Mouse (Mus musculus) embryonic facial prominence, embryonic 15.5 days (tissue): ENCODE results near the gene Pde10a. TPM values are rescaled to one million over a fixed set of nuclear protein-coding genes. Genes with fewer than 3 reads are reported as not detected.

ENCODE experiments used
- ATAC-seq: fragments of 200-750 bp; cut with Nextera tagmentation; 2 replicates; pipeline ENCODE4 v1.8.0; 2017; ENCODE audit warnings: low read depth, moderate TSS enrichment; ENCODE audit not compliant: insufficient number of reproducible peaks, low FRiP score, low TSS enrichment
- H3K27ac ChIP-seq: fragments of 300-500 bp; sonication (generic); replicated peaks from 2 replicates; pipeline ENCODE4 v1.5.1; 2015; ENCODE audit warnings: mild to moderate bottlenecking, inconsistent platforms
- H3K27me3 ChIP-seq: fragments of 300-500 bp; sonication (generic); 2 replicates; pipeline ENCODE4 v1.6.1; 2015; ENCODE audit warnings: inconsistent platforms
- H3K36me3 ChIP-seq: fragments of 300-500 bp; sonication (generic); 2 replicates; pipeline ENCODE4 v1.6.1; 2015; ENCODE audit warnings: mild to moderate bottlenecking, inconsistent platforms
- H3K4me1 ChIP-seq: fragments of 300-500 bp; sonication (generic); 2 replicates; pipeline ENCODE4 v1.6.1; 2015; ENCODE audit warnings: inconsistent platforms
- H3K4me2 ChIP-seq: fragments of 300-500 bp; sonication (generic); replicated peaks from 2 replicates; pipeline ENCODE4 v1.6.1; 2015; ENCODE audit warnings: mild to moderate bottlenecking, inconsistent platforms
- H3K4me3 ChIP-seq: fragments of 300-500 bp; sonication (generic); replicated peaks from 2 replicates; pipeline ENCODE4 v1.5.1; 2015; ENCODE audit warnings: mild to moderate bottlenecking, inconsistent platforms
- H3K9ac ChIP-seq: fragments of 300-500 bp; sonication (generic); 2 replicates; pipeline ENCODE4 v1.6.1; 2015; ENCODE audit warnings: inconsistent platforms
- H3K9me3 ChIP-seq: fragments of 300-500 bp; sonication (generic); replicated peaks from 2 replicates; pipeline ENCODE4 v1.6.1; 2016; ENCODE audit warnings: inconsistent platforms
- WGBS: fragments of 180-500 bp; shearing (Covaris S2); methylation state at CpG from one replicate; pipeline ENCODE4 v1.1.7; 2015; 5-methylcytosine and 5-hydroxymethylcytosine counted together
- polyA plus RNA-seq: library from polyadenylated mRNA; unstranded; fragments of >200 nt; fragmentation: Nextera tagmentation; extraction: Ambion mirVana; gene quantifications from 2 replicates; pipeline ENCODE4 v1.2.1, GENCODE M21; 2015

Pde10a gene
- polyA plus RNA-seq, 1 experiment from 2014 or later = 3.0 TPM

- Histone ChIP-seq H3K4me2 (no peak overlapping the region), H3K4me1 (no peaks in the 10 kb centered on the region), H3K27ac (no peak overlapping the region), H3K4me3 (no peak overlapping the region), H3K9ac (no peak overlapping the region), H3K36me3 (no peaks in the 10 kb centered on the region), H3K27me3 (no peaks in the 10 kb centered on the region), H3K9me3 (no peaks in the 10 kb centered on the region)
- no peak for ATAC-seq
- WGBS = 74% methylated on average over 1 of the region's 1 CpGs
These were observed 352.9 kb downstream of the Pde10a start for GRCm38 (mm10) chr17:8878056-8878455.

GRCm38 (mm10) chr17:8881711-8882110 is 356.5 kb downstream of the Pde10a start:
- Histone ChIP-seq H3K9me3 (no peaks in the 10 kb centered on the region), H3K4me3 (no peak overlapping the region), H3K27ac (no peak overlapping the region), H3K4me1 (no peaks in the 10 kb centered on the region), H3K4me2 (no peak overlapping the region), H3K9ac (no peak overlapping the region), H3K36me3 (no peaks in the 10 kb centered on the region), H3K27me3 (no peaks in the 10 kb centered on the region)
- WGBS = 82% methylated on average over 6 of the region's 6 CpGs
- ATAC-seq = no peak

DNA sequence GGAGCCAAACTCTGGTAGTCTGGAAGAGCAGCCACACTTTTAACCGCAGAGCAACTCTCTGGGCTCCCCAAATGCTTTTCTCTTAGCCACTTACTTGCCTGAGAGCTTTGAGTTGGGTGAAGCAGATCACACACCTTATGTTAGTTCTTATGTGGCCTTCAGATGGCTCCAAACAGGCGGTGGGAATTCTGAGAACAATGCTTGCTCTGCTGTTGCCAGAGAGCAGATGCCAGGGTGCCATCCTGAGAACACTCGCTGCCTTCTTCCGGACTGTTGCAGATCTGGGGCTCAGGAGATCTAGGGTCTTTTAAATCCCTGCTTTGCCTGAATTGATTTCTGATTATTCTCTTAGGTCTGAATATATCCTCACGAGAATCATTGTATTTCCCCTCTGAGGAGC is 359.5 kb downstream of the Pde10a start:
- no peak overlapping the region for H3K4me2 ChIP-seq
- no peaks in the 10 kb centered on the region for H3K4me1 ChIP-seq
- H3K9me3 ChIP-seq = no peaks in the 10 kb centered on the region
- H3K27me3 ChIP-seq = no peaks in the 10 kb centered on the region
- H3K9ac ChIP-seq = no peak overlapping the region
- no peak overlapping the region for H3K27ac ChIP-seq
- H3K4me3 ChIP-seq = no peak overlapping the region
- H3K36me3 ChIP-seq = no peaks in the 10 kb centered on the region
- ATAC-seq = no peak
- 80% methylated on average over 5 of the region's 5 CpGs for WGBS

GRCm38 (mm10) chr17:8885830-8886229 is 360.7 kb downstream of the Pde10a start:
- Histone ChIP-seq H3K36me3 (no peaks in the 10 kb centered on the region), H3K4me1 (no peaks in the 10 kb centered on the region), H3K27me3 (no peaks in the 10 kb centered on the region), H3K9ac (no peak overlapping the region), H3K4me2 (no peak overlapping the region), H3K9me3 (no peaks in the 10 kb centered on the region), H3K4me3 (no peak overlapping the region), H3K27ac (no peak overlapping the region)
- no peak for ATAC-seq
- 75% methylated on average over 6 of the region's 6 CpGs for WGBS

DNA sequence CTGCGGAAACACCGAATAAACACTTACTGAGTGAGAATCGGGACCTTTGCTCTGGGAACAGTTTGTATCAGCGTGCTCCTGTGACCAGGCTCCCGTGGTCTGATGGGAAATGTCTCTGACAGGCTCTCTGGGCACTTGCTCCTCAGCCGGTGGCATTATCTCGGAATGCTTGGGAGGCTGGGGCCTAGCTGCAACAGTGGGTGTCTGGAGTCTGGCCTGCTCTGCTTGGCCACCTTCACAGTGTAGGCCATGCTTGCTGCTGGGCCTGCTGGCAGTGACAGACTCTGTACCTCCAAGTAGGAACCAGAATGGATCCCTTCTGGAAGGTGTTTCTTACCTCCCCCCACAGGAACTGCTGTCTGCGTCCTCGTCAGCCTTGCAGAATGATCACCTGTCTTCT is 362.9 kb downstream of the Pde10a start:
- H3K4me3 ChIP-seq = no peak overlapping the region
- no peaks in the 10 kb centered on the region for H3K9me3 ChIP-seq
- 0 out of 2 replicates have a peak, but pooled peaks cover 7% of the 10 kb centered on the region for H3K4me1 ChIP-seq
- H3K27ac ChIP-seq = no peak overlapping the region
- no peaks in the 10 kb centered on the region for H3K36me3 ChIP-seq
- no peak overlapping the region for H3K9ac ChIP-seq
- H3K4me2 ChIP-seq = no peak overlapping the region
- ATAC-seq = no peak
- H3K27me3 ChIP-seq = no peaks in the 10 kb centered on the region
- WGBS = 69% methylated on average over 9 of the region's 9 CpGs

DNA sequence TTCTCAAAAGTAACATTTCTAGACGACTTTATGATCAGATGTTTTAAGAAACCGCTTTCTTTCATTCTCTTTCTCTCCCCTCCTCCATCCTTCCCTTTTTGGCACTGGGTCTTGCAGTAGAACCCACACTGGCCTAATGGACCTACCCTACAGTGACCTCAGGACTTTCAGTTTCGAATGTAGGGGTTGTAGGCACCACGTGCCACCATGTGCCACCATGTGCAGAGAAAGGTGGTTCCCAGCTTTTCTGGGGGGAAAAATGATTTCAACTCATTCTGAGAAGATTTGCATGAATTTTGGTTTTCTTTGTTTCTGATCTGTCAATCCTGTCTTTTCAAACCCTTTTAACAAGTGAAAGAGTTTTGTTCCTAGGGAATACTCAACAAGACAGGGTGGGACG is 363.5 kb downstream of the Pde10a start:
- ATAC-seq = no peak
- Histone ChIP-seq H3K36me3 (no peaks in the 10 kb centered on the region), H3K9ac (no peak overlapping the region), H3K4me2 (no peak overlapping the region), H3K27ac (no peak overlapping the region), H3K27me3 (no peaks in the 10 kb centered on the region), H3K4me3 (no peak overlapping the region), H3K4me1 (0 out of 2 replicates have a peak, but pooled peaks cover 11% of the 10 kb centered on the region), H3K9me3 (no peaks in the 10 kb centered on the region)
- 88% methylated on average over 5 of the region's 5 CpGs for WGBS

GRCm38 (mm10) chr17:8892193-8892985 is 367.2 kb downstream of the Pde10a start:
- Histone ChIP-seq H3K4me3 (no peak overlapping the region), H3K9ac (no peak overlapping the region), H3K27me3 (no peaks in the 10 kb centered on the region), H3K4me1 (0 out of 2 replicates have a peak, but pooled peaks cover 11% of the 10 kb centered on the region), H3K36me3 (no peaks in the 10 kb centered on the region), H3K4me2 (no peak overlapping the region), H3K27ac (no peak overlapping the region), H3K9me3 (no peaks in the 10 kb centered on the region)
- 68% methylated on average over 13 of the region's 13 CpGs for WGBS
- ATAC-seq = no peak

DNA sequence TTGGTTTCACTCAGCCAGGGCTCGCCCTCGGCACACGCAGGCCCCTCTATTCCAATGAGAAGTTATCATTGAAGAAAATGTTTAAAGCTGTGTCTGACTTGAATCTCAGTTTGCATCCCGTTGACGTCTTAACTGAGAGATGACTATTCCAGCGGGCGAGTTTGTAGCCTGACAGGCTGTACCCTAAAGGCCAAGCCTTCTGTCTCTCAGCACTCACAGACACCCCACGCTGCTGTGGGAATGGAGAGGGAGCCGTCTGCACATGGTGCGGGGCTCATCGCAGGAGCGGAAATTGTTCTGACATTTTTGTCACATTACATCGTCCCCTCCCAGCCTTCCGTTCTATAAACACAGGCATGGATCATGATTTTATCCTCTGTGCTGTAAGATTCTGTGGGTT is 370.8 kb downstream of the Pde10a start:
- ATAC-seq = no peak
- Histone ChIP-seq H3K9me3 (no peaks in the 10 kb centered on the region), H3K4me3 (no peak overlapping the region), H3K36me3 (no peaks in the 10 kb centered on the region), H3K27me3 (no peaks in the 10 kb centered on the region), H3K27ac (no peak overlapping the region), H3K4me1 (0 out of 2 replicates have a peak, but pooled peaks cover 11% of the 10 kb centered on the region), H3K4me2 (no peak overlapping the region), H3K9ac (no peak overlapping the region)
- 50% methylated on average over 14 of the region's 14 CpGs for WGBS

DNA sequence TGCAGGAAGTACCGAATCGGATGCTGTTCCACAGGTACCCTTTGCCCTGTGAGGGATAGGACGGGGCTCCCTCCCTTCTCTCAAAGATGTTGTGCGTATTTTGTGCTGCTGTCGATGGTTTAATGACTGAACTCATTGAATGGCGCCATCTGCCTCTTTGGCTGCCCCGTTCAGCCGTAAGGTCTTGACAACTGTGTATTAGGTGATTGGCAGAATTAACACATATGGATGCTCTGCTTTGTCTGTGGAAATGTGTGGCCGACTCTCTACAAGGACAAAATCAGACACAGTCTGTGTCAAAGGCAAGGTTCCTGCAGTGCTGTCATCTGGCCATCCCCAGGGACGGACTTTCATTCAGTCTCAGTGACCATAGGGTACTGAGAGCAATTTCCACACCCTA is 372.6 kb downstream of the Pde10a start:
- 89% methylated on average over 10 of the region's 10 CpGs for WGBS
- no peaks in the 10 kb centered on the region for H3K36me3 ChIP-seq
- H3K27me3 ChIP-seq = no peaks in the 10 kb centered on the region
- ATAC-seq = no peak
- H3K9me3 ChIP-seq = no peaks in the 10 kb centered on the region
- H3K27ac ChIP-seq = no peak overlapping the region
- H3K4me1 ChIP-seq = 0 out of 2 replicates have a peak, but pooled peaks cover 6% of the 10 kb centered on the region
- no peak overlapping the region for H3K4me3 ChIP-seq
- no peak overlapping the region for H3K9ac ChIP-seq
- H3K4me2 ChIP-seq = no peak overlapping the region

GRCm38 (mm10) chr17:8898221-8898620 is 373.0 kb downstream of the Pde10a start:
- Histone ChIP-seq H3K4me1 (0 out of 2 replicates have a peak, but pooled peaks cover 3% of the 10 kb centered on the region), H3K27ac (no peak overlapping the region), H3K9me3 (no peaks in the 10 kb centered on the region), H3K4me3 (no peak overlapping the region), H3K4me2 (no peak overlapping the region), H3K27me3 (no peaks in the 10 kb centered on the region), H3K9ac (no peak overlapping the region), H3K36me3 (no peaks in the 10 kb centered on the region)
- ATAC-seq = no peak
- WGBS = 87% methylated on average over 8 of the region's 8 CpGs

GRCm38 (mm10) chr17:8899212-8899611 is 374.0 kb downstream of the Pde10a start:
- Histone ChIP-seq H3K4me1 (no peaks in the 10 kb centered on the region), H3K36me3 (no peaks in the 10 kb centered on the region), H3K4me3 (no peak overlapping the region), H3K9ac (no peak overlapping the region), H3K27ac (no peak overlapping the region), H3K27me3 (no peaks in the 10 kb centered on the region), H3K4me2 (no peak overlapping the region), H3K9me3 (no peaks in the 10 kb centered on the region)
- 90% methylated on average over 7 of the region's 7 CpGs for WGBS
- no peak for ATAC-seq
